ENCODE assay signal across 8 mouse cellular contexts in the genomic region with DNA sequence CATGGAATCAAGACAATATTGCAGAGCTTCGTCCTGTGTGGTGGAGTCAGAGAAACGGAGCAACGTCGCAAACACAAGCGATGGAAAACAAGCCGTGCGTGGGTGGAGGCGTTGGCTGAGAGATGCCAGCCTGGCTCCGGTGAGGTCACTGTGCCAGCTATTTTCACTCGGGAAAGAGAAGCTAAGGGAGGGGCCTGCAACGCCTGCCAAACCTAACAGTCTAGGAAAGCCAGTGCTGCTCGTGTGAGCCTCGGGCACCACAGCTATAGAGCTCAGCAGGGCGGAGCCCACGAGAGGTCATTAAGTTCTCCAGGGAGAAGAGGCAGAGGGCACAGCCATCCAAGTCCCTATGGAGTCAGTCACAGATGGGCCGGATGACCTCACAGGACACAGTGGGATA. TPM values are rescaled to one million over a fixed set of nuclear protein-coding genes. Genes with fewer than 3 reads are reported as not detected.
DNase-seq lines count a peak whose midpoint lies in the region; ATAC-seq and TF ChIP-seq lines count a peak whose summit lies in the region.

No protein-coding gene starts in this region.

- no peaks in the 10 kb centered on the region for H3K4me1 ChIP-seq in midbrain, embryonic 15.5 days

- H3K27me3 ChIP-seq in myocyte (ENCODE audit: control insufficient read depth, insufficient read depth, insufficient read length), result no peaks in the 10 kb centered on the region
- H3K27me3 ChIP-seq in midbrain, embryonic 15.5 days (replicated peaks), result no peaks in the 10 kb centered on the region

- TF ChIP-seq POLR2A in myocyte (IDR thresholded peaks at IDR 0.05; ENCODE audit: insufficient read length, low read depth), result peak; percentile 30

- DNase-seq in ovary, adult 18-20 months (ENCODE audit: low spot score), result peak; percentile 11
- DNase-seq in ovary, postnatal 14 days (ENCODE audit: low spot score), result no peak
- DNase-seq in heart, adult 8-10 months (ENCODE audit: low spot score), result peak; percentile 41
- DNase-seq in large intestine, adult 2 months (ENCODE audit: low read depth, low spot score), result peak; percentile 78
- DNase-seq in thymus, postnatal 14 days, result no peak
- no peak for DNase-seq in neural tube, embryonic 10.5 days (ENCODE audit: extremely low spot score, low spot score)

- H3ac ChIP-seq in myocyte (ENCODE audit: control insufficient read depth, insufficient read length), result no peak overlapping the region

- H3K27ac ChIP-seq in midbrain, embryonic 15.5 days, result no peak overlapping the region

- no peak for ATAC-seq in midbrain, embryonic 15.5 days (replicated peaks)

- no peak overlapping the region for H3K4me3 ChIP-seq in myocyte
- H3K4me3 ChIP-seq in midbrain, embryonic 15.5 days, result no peak overlapping the region

- no peaks in the 10 kb centered on the region for H3K79me2 ChIP-seq in myocyte (ENCODE audit: control insufficient read depth, insufficient read depth)

- no peak overlapping the region for H3K9ac ChIP-seq in midbrain, embryonic 15.5 days

- 29% methylated on average over 16 of the region's 16 CpGs for WGBS in large intestine, adult 2 months
- WGBS in midbrain, embryonic 15.5 days, result 87% methylated on average over 16 of the region's 16 CpGs

- H3K9me3 ChIP-seq in midbrain, embryonic 15.5 days, result no peaks in the 10 kb centered on the region

- no peaks in the 10 kb centered on the region for H3K36me3 ChIP-seq in myocyte (ENCODE audit: control insufficient read depth, insufficient read depth)
- H3K36me3 ChIP-seq in midbrain, embryonic 15.5 days (replicated peaks), result no peaks in the 10 kb centered on the region

- peak overlapping the region; percentile 88 for H3K4me2 ChIP-seq in myocyte (ENCODE audit: low read depth)
- H3K4me2 ChIP-seq in midbrain, embryonic 15.5 days, result no peak overlapping the region

TF ChIP-seq in myocyte, 11 proteins besides CTCF, POLR2A, EP300 and RAD21:
- TF ChIP-seq MYOD1 (IDR thresholded peaks at IDR 0.05; ENCODE audit: control insufficient read depth in 1 of 3, insufficient read length in 2 of 3, low read depth in 2 of 3) (peak in 2 of 3 experiments; percentile 1 to 34), MYOG (IDR thresholded peaks at IDR 0.05; ENCODE audit: control insufficient read depth in 1 of 3, insufficient read depth in 1 of 3, insufficient read length in 2 of 3, low read depth in 2 of 3) (peak in 1 of 3 experiments; percentile 50), POLR2AphosphoS2 (IDR thresholded peaks at IDR 0.05; ENCODE audit: insufficient read length, low read depth) (no peak), REST (IDR thresholded peaks at IDR 0.05; ENCODE audit: insufficient read depth, insufficient read length) (no peak)

RNA-seq across cellular contexts. Expression of gene Gprc5a, which starts 16.5 kb away (rescaled TPM):
- 1 to 10 TPM in 2 of 4 experiments, under 1 TPM in 2; 0.75 to 1.9 (median 0.93) TPM for total RNA-seq in heart, adult 8-10 months (2022)
- polyA plus RNA-seq in large intestine, adult 2 months (2012; rRNA removed), result 7.5 and 37.9 TPM in 2 replicates
- 10.8 TPM for polyA plus RNA-seq in myocyte (2012; fragmentation: generic; extraction: Trizol)
- polyA plus RNA-seq in midbrain, embryonic 15.5 days (2015; fragmentation: Nextera tagmentation; extraction: Ambion mirVana), result 0.40 and 0.65 TPM in 2 replicates

RNA-seq across cellular contexts. Expression of gene Ddx47, which starts 37.5 kb away (rescaled TPM):
- 10 to 100 TPM; 36.3 to 39.7 (median 38.0) TPM for total RNA-seq in heart, adult 8-10 months (2022)
- polyA plus RNA-seq in large intestine, adult 2 months (2012; rRNA removed), result 33.0 and 38.7 TPM in 2 replicates
- 53.6 TPM for polyA plus RNA-seq in myocyte (2012; fragmentation: generic; extraction: Trizol)
- 76.2 and 77.9 TPM in 2 replicates for polyA plus RNA-seq in midbrain, embryonic 15.5 days (2015; fragmentation: Nextera tagmentation; extraction: Ambion mirVana)

Comparison
In these comparisons a context has a peak if more than half of its experiments do, and no peak if none do; other contexts are left out.
1. DNase-seq: peak in ovary, adult 18-20 months (single experiment), heart, adult 8-10 months (single experiment) and large intestine, adult 2 months (single experiment); none in ovary, postnatal 14 days (single experiment), thymus, postnatal 14 days (single experiment) and neural tube, embryonic 10.5 days (single experiment).